Mouse (Mus musculus) mature B cell (primary cell): Measurements from ENCODE around the gene Trpc4ap.
"Not testable (repeated sequence)": the region's sequence is repeated elsewhere in the genome, so short reads cannot be mapped to it uniquely, and the experiment has no call there.

Source experiments
- in situ Hi-C: fragments of 300-500 bp; cut with MboI; formaldehyde crosslinking; loops from 2 replicates; pipeline ENCODE4 v1.14.3; 2019

The Trpc4ap gene

GRCm38 (mm10) chr2:155691723-155692493 lies at the start of gene Trpc4ap:
Gene Trpc4ap, minus strand, starts transcription at chr2:155692384.
- in situ Hi-C loops = no loop called here

GRCm38 (mm10) chr2:155737803-155738202 lies 45.6 kb upstream of the Trpc4ap start:
- in situ Hi-C loops = no loop called here

- in situ Hi-C loops = no loop called here
These were observed 44.8 kb upstream of the Trpc4ap start for GRCm38 (mm10) chr2:155736936-155737335.

- in situ Hi-C loops = not testable (repeated sequence)
These were observed 43.6 kb upstream of the Trpc4ap start, which contains the start of gene Gm17581 for GRCm38 (mm10) chr2:155735766-155736165. Gene Gm17581, minus strand, starts transcription at chr2:155735866.

- in situ Hi-C loops = no loop called here
These were observed 42.9 kb upstream of the Trpc4ap start for GRCm38 (mm10) chr2:155735080-155735479.

GRCm38 (mm10) chr2:155729158-155729645 lies 37.0 kb upstream of the Trpc4ap start, which contains the start of gene Edem2:
Gene Edem2, minus strand, starts transcription at chr2:155729475.
- in situ Hi-C loops = no loop called here

GRCm38 (mm10) chr2:155728742-155729141 lies 36.6 kb upstream of the Trpc4ap start:
- in situ Hi-C loops = no loop called here

- in situ Hi-C loops = no loop called here
These were observed 35.7 kb upstream of the Trpc4ap start for GRCm38 (mm10) chr2:155727764-155728395.

GRCm38 (mm10) chr2:155726302-155726701 lies 34.1 kb upstream of the Trpc4ap start:
- in situ Hi-C loops = no loop called here

- in situ Hi-C loops = no loop called here
These were observed 32.3 kb upstream of the Trpc4ap start for GRCm38 (mm10) chr2:155724526-155724925.

- in situ Hi-C loops = no loop called here
These were observed 31.9 kb upstream of the Trpc4ap start for GRCm38 (mm10) chr2:155724036-155724435.

GRCm38 (mm10) chr2:155720585-155720984 lies 28.4 kb upstream of the Trpc4ap start:
- in situ Hi-C loops = no loop called here

- in situ Hi-C loops = no loop called here
These were observed 25.2 kb upstream of the Trpc4ap start for GRCm38 (mm10) chr2:155717082-155717990.

GRCm38 (mm10) chr2:155710557-155710956 lies 18.4 kb upstream of the Trpc4ap start:
- in situ Hi-C loops = no loop called here

- in situ Hi-C loops = no loop called here
These were observed 15.1 kb upstream of the Trpc4ap start for GRCm38 (mm10) chr2:155707251-155707650.

- in situ Hi-C loops = no loop called here
These were observed 11.4 kb upstream of the Trpc4ap start for GRCm38 (mm10) chr2:155703630-155704029.

GRCm38 (mm10) chr2:155701399-155701919 lies 9.3 kb upstream of the Trpc4ap start:
- in situ Hi-C loops = no loop called here

GRCm38 (mm10) chr2:155698443-155698842 lies 6.3 kb upstream of the Trpc4ap start:
- in situ Hi-C loops = not testable (repeated sequence)

GRCm38 (mm10) chr2:155696851-155697250 lies 4.7 kb upstream of the Trpc4ap start:
- in situ Hi-C loops = no loop called here

GRCm38 (mm10) chr2:155696091-155696558 lies 3.9 kb upstream of the Trpc4ap start:
- in situ Hi-C loops = no loop called here

GRCm38 (mm10) chr2:155695316-155695715 lies 3.1 kb upstream of the Trpc4ap start:
- in situ Hi-C loops = no loop called here

- in situ Hi-C loops = no loop called here
These were observed 2.4 kb upstream of the Trpc4ap start for GRCm38 (mm10) chr2:155694564-155694963.
